Mouse (Mus musculus) CH12F3 (cell line): Measurements from ENCODE around the gene Lpar5.

Experiments used
- in situ Hi-C: fragments of 300-500 bp; cut with MboI; formaldehyde crosslinking; loops from 2 replicates; pipeline ENCODE4 v1.14.3; 2020; ENCODE audit warnings: low sequenced_read_pairs

Gene Lpar5

GRCm38 (mm10) chr6:125110927-125111326 lies 43.2 kb downstream of the Lpar5 start:
- in situ Hi-C loops = no loop called here

GRCm38 (mm10) chr6:125112553-125112952 lies 44.8 kb downstream of the Lpar5 start:
- in situ Hi-C loops = no loop called here

GRCm38 (mm10) chr6:125119387-125119786 lies 51.7 kb downstream of the Lpar5 start:
- in situ Hi-C loops = no loop called here

GRCm38 (mm10) chr6:125128724-125129123 lies 61.0 kb downstream of the Lpar5 start:
- in situ Hi-C loops = no loop called here

- in situ Hi-C loops = no loop called here
These were observed 62.1 kb downstream of the Lpar5 start for GRCm38 (mm10) chr6:125129710-125130402.

- in situ Hi-C loops = no loop called here
These were observed 63.8 kb downstream of the Lpar5 start, which contains the start of gene Nop2 for GRCm38 (mm10) chr6:125131302-125132156. Nop2 (plus strand) TSS chr6:125131909.
